Mouse (Mus musculus): ENCODE data around the gene Ctf2.

Gene Ctf2

GRCm38 (mm10) chr7:127685304-127686018 is 46.5 kb downstream of the Ctf2 start:
- DNase-seq: no peak

GRCm38 (mm10) chr7:127681888-127682553 is 49.9 kb downstream of the Ctf2 start:
- DNase-seq: no peak

- DNase-seq: no peak
These were observed 51.4 kb downstream of the Ctf2 start for GRCm38 (mm10) chr7:127680541-127680940.

GRCm38 (mm10) chr7:127678811-127679210 is 53.2 kb downstream of the Ctf2 start:
- no peak for DNase-seq

GRCm38 (mm10) chr7:127677609-127678008 is 54.4 kb downstream of the Ctf2 start:
- no peak for DNase-seq

GRCm38 (mm10) chr7:127677077-127677476 is 54.9 kb downstream of the Ctf2 start:
- no peak for DNase-seq

GRCm38 (mm10) chr7:127675391-127675811 is 56.6 kb downstream of the Ctf2 start:
- DNase-seq: peak; percentile 26

GRCm38 (mm10) chr7:127674977-127675376 is 57.0 kb downstream of the Ctf2 start:
- DNase-seq: peak; percentile 86

- no peak for DNase-seq
These were observed 59.2 kb downstream of the Ctf2 start for GRCm38 (mm10) chr7:127672776-127673175.

- DNase-seq: no peak
These were observed 59.8 kb downstream of the Ctf2 start for GRCm38 (mm10) chr7:127671880-127672774.
